Mouse (Mus musculus) CD4-positive, CD25-positive, alpha-beta regulatory T cell, adult 4 months (primary cell): ENCODE results near the gene Epp13. TPM values are rescaled to one million over a fixed set of nuclear protein-coding genes. Genes with fewer than 3 reads are reported as not detected.
"Not testable (repeated sequence)": the region's sequence is repeated elsewhere in the genome, so short reads cannot be mapped to it uniquely, and the experiment has no call there.

Experiments used
- ATAC-seq: one replicate; pipeline ENCODE4 v1.8.0; 2017
- polyA plus RNA-seq, 2 experiments: library from polyadenylated mRNA; unstranded; fragments of 100-300 nt; shearing (Covaris generic); gene quantifications; one replicate each; pipeline ENCODE4 v1.2.1; 2017

Epp13 gene
- polyA plus RNA-seq, 2 experiments from 2014 or later = not detected

DNA sequence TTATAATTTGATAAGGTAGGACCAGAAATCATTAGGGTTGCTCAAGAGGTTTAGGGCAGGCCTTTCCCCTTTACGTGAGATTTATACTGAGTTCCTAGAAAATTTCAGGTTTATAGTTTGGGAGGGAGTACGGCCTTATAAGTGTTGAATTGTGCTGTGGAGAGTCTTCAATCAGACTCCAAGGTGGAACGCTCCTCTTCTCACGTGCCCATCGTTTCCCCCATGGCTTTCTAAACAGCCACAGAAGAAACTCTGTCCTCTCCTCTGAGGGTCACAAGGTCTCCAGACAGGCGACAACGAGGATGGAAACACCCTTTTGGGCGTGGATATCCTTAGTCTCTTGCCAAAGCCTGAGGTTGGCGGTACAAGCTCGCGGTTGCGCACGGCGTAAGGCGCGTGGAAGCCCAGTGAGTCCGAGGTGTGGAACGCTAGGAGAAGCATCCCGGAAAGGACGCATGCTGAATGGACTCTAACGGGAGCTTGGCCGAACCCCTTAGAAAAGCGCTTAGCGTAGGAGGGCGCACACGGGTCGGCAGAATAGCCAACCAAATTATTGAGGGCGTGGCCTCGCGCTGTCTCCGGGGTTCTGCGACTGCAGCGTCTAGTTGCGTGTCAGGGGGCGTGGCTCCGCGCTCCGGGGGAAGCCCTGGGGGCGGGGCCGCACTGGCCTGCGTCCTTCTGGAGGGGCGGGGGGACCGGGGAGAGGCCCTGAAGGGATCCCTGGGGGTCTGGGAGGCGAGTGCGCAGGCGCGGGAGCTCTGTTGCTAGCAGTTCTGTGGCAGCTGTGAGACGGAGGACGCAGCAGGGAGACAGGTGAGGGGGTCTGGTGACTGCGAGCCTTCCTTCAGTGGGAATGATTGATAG is 33.6 kb downstream of the Epp13 start, which contains the start of gene Zfp667:
Gene Zfp667 (plus strand): TSS at position 738 of the 864 bp plus-strand sequence.
- ATAC-seq = peak; percentile 70

DNA sequence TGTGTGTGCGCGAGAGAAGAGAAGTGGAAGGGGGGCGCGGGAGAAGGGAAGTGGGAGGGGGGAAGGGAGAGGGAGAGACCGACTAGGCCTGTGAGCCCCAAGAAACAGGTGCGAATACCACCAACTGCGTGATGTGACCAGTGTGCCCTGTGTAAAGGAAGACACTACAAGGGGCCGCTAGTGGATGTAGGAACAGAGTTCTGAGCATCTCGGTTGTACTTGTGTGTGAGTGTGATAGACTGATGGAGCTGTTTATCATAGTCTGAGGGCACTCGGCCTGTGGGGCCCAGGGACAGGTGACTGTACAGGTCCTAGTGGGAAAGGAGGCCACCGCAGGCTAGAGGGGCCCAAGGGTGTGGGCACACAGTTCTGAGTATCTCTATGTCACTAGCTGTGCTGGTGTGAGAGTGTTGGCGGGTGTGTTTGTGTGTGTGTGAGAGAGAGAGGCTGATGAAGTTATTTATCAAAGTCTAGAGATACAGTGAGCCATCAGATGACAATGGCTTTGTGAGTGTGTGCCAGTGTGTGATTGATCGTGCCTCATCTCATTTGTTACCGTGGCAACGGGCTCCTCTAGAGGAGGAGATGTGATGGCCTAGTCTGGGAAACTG is 34.5 kb downstream of the Epp13 start:
- no peak for ATAC-seq

DNA sequence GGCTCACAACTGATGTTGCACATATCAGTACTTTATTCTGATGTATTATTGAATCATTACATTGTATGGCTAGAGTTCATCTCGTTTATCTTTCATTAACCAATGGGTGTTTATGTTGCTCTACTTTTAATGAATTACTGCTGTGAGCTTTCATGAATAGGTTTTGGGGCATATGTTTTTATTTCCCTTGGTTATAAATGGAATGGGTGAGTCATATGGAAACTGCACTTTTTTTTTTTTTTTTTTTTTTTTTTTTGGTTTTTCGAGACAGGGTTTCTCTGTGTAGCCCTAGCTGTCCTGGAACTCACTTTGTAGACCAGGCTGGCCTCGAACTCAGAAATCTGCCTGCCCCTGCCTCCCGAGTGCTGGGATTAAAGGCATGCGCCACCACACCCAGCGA is 38.6 kb downstream of the Epp13 start:
- not testable (repeated sequence) for ATAC-seq

DNA sequence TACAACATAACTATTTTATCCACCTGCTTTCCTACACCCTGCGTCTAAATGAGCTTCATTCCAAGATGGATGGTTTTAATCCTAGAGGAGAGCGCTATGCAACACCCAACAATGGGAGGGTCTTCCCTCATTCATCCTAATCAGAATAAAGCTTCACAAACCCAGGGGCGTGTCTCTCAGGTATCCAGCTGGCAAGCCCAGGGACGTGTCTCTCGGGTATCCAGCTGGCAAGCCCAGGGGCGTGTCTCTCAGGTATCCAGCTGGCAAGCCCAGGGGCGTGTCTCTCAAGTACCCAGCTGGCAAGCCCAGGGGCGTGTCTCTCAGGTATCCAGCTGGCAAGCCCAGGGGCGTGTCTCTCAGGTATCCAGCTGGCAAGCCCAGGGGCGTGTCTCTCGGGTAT is 48.3 kb downstream of the Epp13 start:
- not testable (repeated sequence) for ATAC-seq

DNA sequence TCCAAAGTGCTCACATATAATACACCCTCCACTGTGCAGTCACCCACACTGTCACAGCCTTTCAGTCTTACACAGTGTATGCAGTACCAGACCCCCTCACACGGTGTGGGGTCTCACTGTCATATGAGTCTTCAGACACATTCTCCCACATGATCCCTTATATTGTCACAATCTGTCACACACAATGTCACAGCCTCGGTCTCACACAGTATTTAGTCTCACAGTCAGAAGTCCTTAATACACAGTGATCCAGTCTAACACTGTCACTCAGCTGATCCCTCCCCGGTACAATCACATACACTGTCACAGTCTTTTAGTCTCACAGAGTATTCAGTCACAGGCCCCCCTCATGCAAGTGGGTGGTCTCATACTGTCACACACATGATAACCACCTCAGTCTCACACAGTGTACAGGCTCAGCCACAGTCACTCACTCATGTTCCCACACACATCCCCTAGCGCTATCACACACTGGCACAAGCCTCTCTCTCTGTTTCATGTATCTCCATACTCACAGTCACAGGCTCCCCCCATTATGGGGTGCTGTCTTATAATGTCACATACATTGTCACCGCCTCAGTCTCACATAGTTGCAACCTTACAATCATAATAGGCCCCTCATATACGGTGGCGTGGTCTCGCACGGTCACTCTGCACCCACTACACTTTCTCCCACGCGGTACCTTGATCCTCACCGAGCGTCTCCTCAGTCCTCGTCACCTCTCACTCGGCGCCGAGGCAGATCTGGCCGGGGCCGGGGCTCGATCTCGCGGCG is 78.1 kb downstream of the Epp13 start:
- peak; percentile 20 for ATAC-seq

DNA sequence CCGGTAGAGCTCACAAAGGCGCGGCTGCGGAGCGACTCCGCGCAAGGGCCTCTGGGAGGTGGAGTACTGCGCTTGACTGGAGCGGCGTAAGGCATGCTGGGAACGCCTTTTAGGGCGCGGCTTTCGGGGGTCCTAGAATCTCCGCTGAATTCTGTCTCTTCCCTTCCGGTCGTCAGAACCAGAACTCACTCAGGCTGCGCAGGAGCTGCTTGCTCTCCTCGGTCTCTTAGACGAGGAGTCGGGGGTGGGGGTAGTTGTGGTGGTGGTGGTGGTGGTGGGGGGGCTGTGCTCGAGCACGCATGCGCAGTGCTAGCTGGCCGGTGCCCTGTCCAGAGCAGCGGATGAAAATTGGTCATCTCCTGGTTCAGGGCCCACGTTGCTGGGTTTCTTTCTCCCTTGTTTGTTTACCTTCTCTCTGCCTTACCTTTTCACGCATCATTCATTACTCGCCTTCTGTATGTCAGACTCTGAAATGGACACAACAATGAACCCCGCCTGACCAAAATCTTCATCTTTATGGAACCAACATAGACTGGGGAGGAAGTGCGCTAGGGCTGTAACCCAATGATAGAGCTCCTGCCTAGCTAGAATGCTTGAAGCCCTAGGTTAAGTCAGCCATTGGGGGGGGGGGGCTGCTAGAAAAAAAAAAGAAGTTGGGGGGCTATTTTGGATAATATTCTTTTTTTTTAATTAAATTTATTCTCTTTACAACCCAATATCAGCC is 78.9 kb downstream of the Epp13 start, which contains the start of gene Zfp583:
Gene Zfp583 (minus strand): TSS at position 53 of the 724 bp plus-strand sequence.
- ATAC-seq = peak; percentile 85

Other genes starting within 250 kb of the Epp13 start
- gene Vmn1r65, start 241.7 kb upstream of the Epp13 start, polyA plus RNA-seq = not detected
- not detected for gene Nlrp4c, start 207.5 kb upstream of the Epp13 start, polyA plus RNA-seq
- gene Zfp787, start 96.7 kb upstream of the Epp13 start, polyA plus RNA-seq = 1 to 10 TPM; 6.7 to 6.9 TPM
- gene Zfp444, start 80.5 kb upstream of the Epp13 start, polyA plus RNA-seq = 10 to 100 TPM in 1 of 2 experiments, 1 to 10 TPM in 1; 5.6 to 10.6 TPM
- not detected for gene Galp, start 55.6 kb upstream of the Epp13 start, polyA plus RNA-seq
- gene Zscan5b, start 30.4 kb upstream of the Epp13 start, polyA plus RNA-seq = not detected
- 1 to 10 TPM; 6.4 to 7.6 TPM for gene Zfp667, start 33.9 kb downstream of the Epp13 start, polyA plus RNA-seq
- 1 to 10 TPM in 1 of 2 experiments, under 1 TPM in 1; 0.94 to 1.4 TPM for gene Zfp583, start 78.6 kb downstream of the Epp13 start, polyA plus RNA-seq
- under 1 TPM; 0.11 to 0.39 TPM for gene Gm3854, start 91.0 kb downstream of the Epp13 start, polyA plus RNA-seq
- gene Zfp78, start 110.6 kb downstream of the Epp13 start, polyA plus RNA-seq = 1 to 10 TPM; 4.0 to 5.1 TPM
- 1 to 10 TPM; 4.0 to 5.5 TPM for gene Zfp28, start 130.6 kb downstream of the Epp13 start, polyA plus RNA-seq
- gene Smim17, start 146.0 kb downstream of the Epp13 start, polyA plus RNA-seq = not detected
- not detected for gene Gm20715, start 157.6 kb downstream of the Epp13 start, polyA plus RNA-seq
- not detected for gene Olfr1344, start 186.0 kb downstream of the Epp13 start, polyA plus RNA-seq
- under 1 TPM in 1 of 2 experiments, not detected in 1; 0.05 TPM for gene Olfr1336, start 203.5 kb downstream of the Epp13 start, polyA plus RNA-seq
- gene Olfr1346, start 214.4 kb downstream of the Epp13 start, polyA plus RNA-seq = not detected
- gene Olfr5, start 234.2 kb downstream of the Epp13 start, polyA plus RNA-seq = not detected
- gene Olfr1347, start 247.0 kb downstream of the Epp13 start, polyA plus RNA-seq = not detected